Mouse (Mus musculus): ENCODE measurements around the gene Trim50. TPM values are rescaled to one million over a fixed set of nuclear protein-coding genes. Genes with fewer than 3 reads are reported as not detected.
"Not testable (repeated sequence)": the region's sequence is repeated elsewhere in the genome, so short reads cannot be mapped to it uniquely, and the experiment has no call there.

The Trim50 gene
- polyA plus RNA-seq, 1 experiment from 2014 or later, result not detected

GRCm38 (mm10) chr5:135349862-135350261, 3.2 kb upstream of the Trim50 start, which contains the start of gene Fkbp6:
Fkbp6 (minus strand) TSS chr5:135350044.
- Histone ChIP-seq H3K27me3 (ENCODE audit: poor library complexity, severe bottlenecking) (peaks cover 30% of the 10 kb centered on the region), H3K27ac (no peak within 1 kb of the TSS), H3K4me1 (no peaks in the 10 kb centered on the region), H3K36me3 (replicated peaks) (no peaks in the 10 kb centered on the region; the same call in 1 of the 2 replicates), H3K4me3 (no peak within 1 kb of the TSS), H3K9me3 (peaks cover 6% of the 10 kb centered on the region)
- DNase-seq (ENCODE audit: extremely low spot score, low spot score), result no peak
- WGBS, result 91% methylated on average over 35 of the region's 35 CpGs

- Histone ChIP-seq H3K36me3 (replicated peaks) (no peaks in the 10 kb centered on the region; the same call in 1 of the 2 replicates), H3K4me1 (no peaks in the 10 kb centered on the region), H3K9me3 (peaks cover 6% of the 10 kb centered on the region), H3K27me3 (ENCODE audit: poor library complexity, severe bottlenecking) (peaks cover 30% of the 10 kb centered on the region), H3K27ac (no peak overlapping the region), H3K4me3 (no peak overlapping the region)
- DNase-seq (ENCODE audit: extremely low spot score, low spot score), result no peak
- WGBS, result 88% methylated on average over 13 of the region's 13 CpGs
Measured at GRCm38 (mm10) chr5:135351606-135352005, 1.5 kb upstream of the Trim50 start.

GRCm38 (mm10) chr5:135353564-135353963, 469 bp downstream of the Trim50 start:
- peak; percentile 47 for DNase-seq (ENCODE audit: extremely low spot score, low spot score)
- peak overlapping the region; percentile 3; the same call in 1 of the 2 replicates for H3K4me3 ChIP-seq
- no peaks in the 10 kb centered on the region; the same call in 1 of the 2 replicates for H3K36me3 ChIP-seq (replicated peaks)
- WGBS, result 18% methylated on average over 20 of the region's 20 CpGs
- H3K9me3 ChIP-seq, result peaks cover 10% of the 10 kb centered on the region
- H3K4me1 ChIP-seq, result no peaks in the 10 kb centered on the region
- no peak overlapping the region for H3K27ac ChIP-seq
- peaks cover 30% of the 10 kb centered on the region for H3K27me3 ChIP-seq (ENCODE audit: poor library complexity, severe bottlenecking)

- H3K27me3 ChIP-seq (ENCODE audit: poor library complexity, severe bottlenecking), result peaks cover 30% of the 10 kb centered on the region
Measured at GRCm38 (mm10) chr5:135356090-135356489, 3.0 kb downstream of the Trim50 start.

GRCm38 (mm10) chr5:135357556-135357955, 4.5 kb downstream of the Trim50 start:
- Histone ChIP-seq H3K9me3 (peaks cover 9% of the 10 kb centered on the region), H3K36me3 (replicated peaks) (no peaks in the 10 kb centered on the region), H3K27me3 (ENCODE audit: poor library complexity, severe bottlenecking) (peaks cover 19% of the 10 kb centered on the region), H3K4me3 (no peak overlapping the region), H3K4me1 (no peaks in the 10 kb centered on the region), H3K27ac (no peak overlapping the region)
- no peak for DNase-seq (ENCODE audit: extremely low spot score, low spot score)
- 91% methylated on average over 2 of the region's 2 CpGs for WGBS

More at GRCm38 (mm10) chr5:135356090-135356489, 3.0 kb downstream of the Trim50 start:
- Histone ChIP-seq H3K4me1 (no peaks in the 10 kb centered on the region), H3K36me3 (replicated peaks) (no peaks in the 10 kb centered on the region), H3K4me3 (no peak overlapping the region), H3K27ac (no peak overlapping the region), H3K9me3 (peaks cover 9% of the 10 kb centered on the region)
- 61% methylated on average over 1 of the region's 1 CpGs for WGBS
- no peak for DNase-seq (ENCODE audit: extremely low spot score, low spot score)

GRCm38 (mm10) chr5:135359772-135360171, 6.7 kb downstream of the Trim50 start:
- peaks cover 9% of the 10 kb centered on the region for H3K9me3 ChIP-seq
- H3K27me3 ChIP-seq (ENCODE audit: poor library complexity, severe bottlenecking), result peaks cover 4% of the 10 kb centered on the region; the same call in 1 of the 2 replicates
- DNase-seq (ENCODE audit: extremely low spot score, low spot score), result no peak
- WGBS, result 97% methylated on average over 2 of the region's 2 CpGs
- no peak overlapping the region for H3K4me3 ChIP-seq
- no peak overlapping the region for H3K27ac ChIP-seq
- H3K36me3 ChIP-seq (replicated peaks), result no peaks in the 10 kb centered on the region
- no peaks in the 10 kb centered on the region for H3K4me1 ChIP-seq

GRCm38 (mm10) chr5:135362572-135362971, 9.5 kb downstream of the Trim50 start:
- Histone ChIP-seq H3K27me3 (ENCODE audit: poor library complexity, severe bottlenecking) (peaks cover 4% of the 10 kb centered on the region; the same call in 1 of the 2 replicates), H3K9me3 (peaks cover 7% of the 10 kb centered on the region), H3K4me1 (no peaks in the 10 kb centered on the region), H3K4me3 (no peak overlapping the region), H3K36me3 (replicated peaks) (no peaks in the 10 kb centered on the region), H3K27ac (no peak overlapping the region)
- WGBS, result 92% methylated on average over 3 of the region's 3 CpGs
- DNase-seq (ENCODE audit: extremely low spot score, low spot score), result no peak

- peaks cover 5% of the 10 kb centered on the region; the same call in 1 of the 2 replicates for H3K9me3 ChIP-seq
- H3K4me3 ChIP-seq, result no peak overlapping the region
- DNase-seq (ENCODE audit: extremely low spot score, low spot score), result peak; percentile 66
- 28% methylated on average over 12 of the region's 12 CpGs for WGBS
- H3K36me3 ChIP-seq (replicated peaks), result no peaks in the 10 kb centered on the region
- no peaks in the 10 kb centered on the region for H3K4me1 ChIP-seq
- H3K27ac ChIP-seq, result no peak overlapping the region
- H3K27me3 ChIP-seq (ENCODE audit: poor library complexity, severe bottlenecking), result peaks cover 4% of the 10 kb centered on the region; the same call in 1 of the 2 replicates
Measured at GRCm38 (mm10) chr5:135363540-135363939, 10.4 kb downstream of the Trim50 start.

GRCm38 (mm10) chr5:135367841-135368240, 14.7 kb downstream of the Trim50 start:
- Histone ChIP-seq H3K27ac (no peak overlapping the region), H3K9me3 (no peaks in the 10 kb centered on the region), H3K4me1 (peaks cover 20% of the 10 kb centered on the region), H3K36me3 (replicated peaks) (peaks cover 18% of the 10 kb centered on the region), H3K27me3 (ENCODE audit: poor library complexity, severe bottlenecking) (peaks cover 4% of the 10 kb centered on the region; the same call in 1 of the 2 replicates), H3K4me3 (no peak overlapping the region)
- 56% methylated on average over 6 of the region's 6 CpGs for WGBS
- DNase-seq (ENCODE audit: extremely low spot score, low spot score), result no peak

- Histone ChIP-seq H3K9me3 (peaks cover 2% of the 10 kb centered on the region), H3K4me1 (peaks cover 20% of the 10 kb centered on the region), H3K27me3 (ENCODE audit: poor library complexity, severe bottlenecking) (peaks cover 4% of the 10 kb centered on the region; the same call in 1 of the 2 replicates), H3K27ac (no peak overlapping the region), H3K36me3 (replicated peaks) (peaks cover 23% of the 10 kb centered on the region), H3K4me3 (no peak overlapping the region)
- DNase-seq (ENCODE audit: extremely low spot score, low spot score), result no peak
- 76% methylated on average over 6 of the region's 6 CpGs for WGBS
Measured at GRCm38 (mm10) chr5:135368312-135368711, 15.2 kb downstream of the Trim50 start.

GRCm38 (mm10) chr5:135369196-135369595, 16.1 kb downstream of the Trim50 start:
- WGBS, result 57% methylated on average over 9 of the region's 9 CpGs
- Histone ChIP-seq H3K4me1 (peaks cover 20% of the 10 kb centered on the region), H3K36me3 (replicated peaks) (peaks cover 32% of the 10 kb centered on the region), H3K4me3 (peak overlapping the region; percentile 98), H3K27ac (peak overlapping the region; percentile 88)
- H3K9me3 ChIP-seq; DNase-seq (ENCODE audit: extremely low spot score, low spot score); H3K27me3 ChIP-seq (ENCODE audit: poor library complexity, severe bottlenecking): not testable (repeated sequence)

GRCm38 (mm10) chr5:135369787-135370654, 16.9 kb downstream of the Trim50 start, which contains the start of gene Nsun5:
Nsun5 (plus strand) TSS chr5:135369953.
- under 1% methylated on average over 64 of the region's 64 CpGs for WGBS
- Histone ChIP-seq H3K4me1 (peaks cover 20% of the 10 kb centered on the region), H3K27ac (peak within 1 kb of the TSS; percentile 88), H3K4me3 (peak within 1 kb of the TSS; percentile 98), H3K36me3 (replicated peaks) (peaks cover 40% of the 10 kb centered on the region), H3K27me3 (ENCODE audit: poor library complexity, severe bottlenecking) (no peaks in the 10 kb centered on the region), H3K9me3 (peaks cover 7% of the 10 kb centered on the region)
- peak; percentile 95 for DNase-seq (ENCODE audit: extremely low spot score, low spot score)

GRCm38 (mm10) chr5:135371195-135371594, 18.1 kb downstream of the Trim50 start:
- no peak for DNase-seq (ENCODE audit: extremely low spot score, low spot score)
- H3K9me3 ChIP-seq, result peaks cover 7% of the 10 kb centered on the region
- 94% methylated on average over 13 of the region's 13 CpGs for WGBS
- peaks cover 20% of the 10 kb centered on the region for H3K4me1 ChIP-seq
- peak overlapping the region; percentile 98 for H3K4me3 ChIP-seq
- H3K36me3 ChIP-seq (replicated peaks), result peaks cover 52% of the 10 kb centered on the region
- no peaks in the 10 kb centered on the region for H3K27me3 ChIP-seq (ENCODE audit: poor library complexity, severe bottlenecking)
- no peak overlapping the region for H3K27ac ChIP-seq

Data from forebrain, embryonic 10.5 days (tissue).